Mouse (Mus musculus) testis, adult 2 months (tissue): ENCODE data around the gene Slc25a20.

Source experiments
- CTCF ChIP-seq: fragments of 200-500 bp; IDR thresholded peaks from 2 replicates; pipeline ENCODE4 v1.5.1; 2012; ENCODE audit warnings: low read depth, mild to moderate bottlenecking, inconsistent platforms, low read length, moderate library complexity; ENCODE audit not compliant: control insufficient read depth, insufficient read depth, insufficient replicate concordance
- POLR2A ChIP-seq: fragments of 200-500 bp; IDR thresholded peaks from 2 replicates; pipeline ENCODE4 v1.6.1; 2012; ENCODE audit warnings: low read depth, mild to moderate bottlenecking, inconsistent platforms, low read length, moderate library complexity; ENCODE audit not compliant: control insufficient read depth

GRCm38 (mm10) chr9:108726116-108726515, 64.2 kb downstream of the Slc25a20 start:
- TF ChIP-seq POLR2A = no peak
- TF ChIP-seq CTCF = no peak
